Mouse (Mus musculus) CH12.LX (cell line): ENCODE measurements at regions not wholly inside any gene's neighbourhood (a gene's known extent, or its start where the extent isn't known, plus 50 kb on each side); places are given as distances from the start of the nearest gene placed in this dataset.

Source experiments
- DNase-seq: peaks from one replicate; pipeline ENCODE4 v3.0.0-alpha.2; 2013; ENCODE audit errors: extremely low read depth
- H3K27ac ChIP-seq: 2 replicates; pipeline ENCODE4 v1.5.1; 2012; ENCODE audit warnings: low read depth, mild to moderate bottlenecking, control low read depth, moderate library complexity; ENCODE audit not compliant: insufficient read depth
- H3K27me3 ChIP-seq: replicated peaks from 2 replicates; pipeline ENCODE3; 2012; ENCODE audit warnings: inconsistent platforms
- H3K36me3 ChIP-seq, 2 experiments: replicated peaks in 1 of 2; 2 replicates each; pipeline versions ENCODE3 to v1.6.1; 2012; ENCODE audit warnings: inconsistent platforms in 1 of 2, low read length in 1 of 2, mild to moderate bottlenecking in 1 of 2, mixed read lengths in 1 of 2, moderate library complexity in 1 of 2; ENCODE audit not compliant: control insufficient read depth in 1 of 2, insufficient read depth in 1 of 2
- H3K4me1 ChIP-seq, 2 experiments: 2 replicates each; pipeline ENCODE4 v1.6.1; 2012; ENCODE audit warnings: inconsistent platforms in 1 of 2, moderate library complexity in 1 of 2; ENCODE audit not compliant: insufficient read depth in 2 of 2, control insufficient read depth in 1 of 2
- H3K4me2 ChIP-seq: 2 replicates; pipeline ENCODE4 v1.6.1; 2012; ENCODE audit warnings: low read depth, mild to moderate bottlenecking, control low read depth; ENCODE audit not compliant: poor library complexity, insufficient read depth, severe bottlenecking
- H3K4me3 ChIP-seq, 3 experiments: fragments of 150-350 bp in 1 of 3; sonication (generic) in 1 of 3; replicated peaks in 1 of 3; 2 replicates each; pipeline versions ENCODE3 to v1.5.1; 2011 to 2012; ENCODE audit warnings: low read depth in 2 of 3, low read length in 2 of 3, mild to moderate bottlenecking in 2 of 3, moderate library complexity in 2 of 3, control low read depth in 1 of 3, improper control_type of control experiment in 1 of 3, inconsistent platforms in 1 of 3, mixed read lengths in 1 of 3; ENCODE audit not compliant: poor library complexity in 1 of 3
- H3K79me2 ChIP-seq: replicated peaks from 2 replicates; pipeline ENCODE4 v1.6.1; 2012; ENCODE audit warnings: mild to moderate bottlenecking, moderate library complexity; ENCODE audit not compliant: control insufficient read depth, poor library complexity, insufficient read depth, severe bottlenecking; ENCODE audit errors: extremely low read depth
- H3K9ac ChIP-seq: 2 replicates; pipeline ENCODE4 v1.6.1; 2012; ENCODE audit warnings: low read depth, mild to moderate bottlenecking, control low read depth, moderate library complexity; ENCODE audit not compliant: insufficient read depth
- H3K9me3 ChIP-seq: replicated peaks from 2 replicates; pipeline ENCODE3; 2012; ENCODE audit warnings: low read length, inconsistent platforms, mixed read lengths
- BHLHE40 ChIP-seq: IDR thresholded peaks from 2 replicates; pipeline ENCODE4 v1.6.1; 2011; ENCODE audit warnings: mild to moderate bottlenecking, low read depth, low read length, improper control_type of control experiment
- CHD1 ChIP-seq: IDR thresholded peaks from 2 replicates; pipeline ENCODE4 v1.6.1; 2012; ENCODE audit warnings: low read depth, low read length, improper control_type of control experiment, inconsistent platforms
- CHD2 ChIP-seq: IDR thresholded peaks from 2 replicates; pipeline ENCODE4 v1.6.1; 2011; ENCODE audit warnings: low read length, improper control_type of control experiment
- E2F4 ChIP-seq: IDR thresholded peaks from 2 replicates; pipeline ENCODE4 v1.6.1; 2011; ENCODE audit warnings: low read depth, low read length, improper control_type of control experiment; ENCODE audit not compliant: insufficient replicate concordance
- ELF1 ChIP-seq: IDR thresholded peaks from 2 replicates; pipeline ENCODE4 v1.6.1; 2014; ENCODE audit warnings: low read depth, mild to moderate bottlenecking, inconsistent platforms, low read length, improper control_type of control experiment
- EP300 ChIP-seq: IDR thresholded peaks from 2 replicates; pipeline ENCODE4 v1.6.1; 2011; ENCODE audit warnings: low read length, improper control_type of control experiment
- ETS1 ChIP-seq: conservative IDR thresholded peaks from 2 replicates; pipeline ENCODE4 v1.6.1; 2012; ENCODE audit warnings: low read depth, mild to moderate bottlenecking, inconsistent platforms, low read length, improper control_type of control experiment, moderate library complexity
- GABPA ChIP-seq: IDR thresholded peaks from 2 replicates; pipeline ENCODE4 v1.6.1; 2012; ENCODE audit warnings: low read depth, low read length, improper control_type of control experiment, inconsistent platforms; ENCODE audit not compliant: insufficient replicate concordance
- HCFC1 ChIP-seq: IDR thresholded peaks from 2 replicates; pipeline ENCODE4 v1.6.1; 2012; ENCODE audit warnings: low read depth, mild to moderate bottlenecking, inconsistent platforms, low read length, improper control_type of control experiment
- IRF4 ChIP-seq: IDR thresholded peaks from 2 replicates; pipeline ENCODE4 v1.6.1; 2014; ENCODE audit warnings: low read depth, mild to moderate bottlenecking, inconsistent platforms, low read length, improper control_type of control experiment
- JUN ChIP-seq: IDR thresholded peaks from 2 replicates; pipeline ENCODE4 v1.6.1; 2011; ENCODE audit warnings: low read depth, mild to moderate bottlenecking, low read length, improper control_type of control experiment, moderate library complexity; ENCODE audit not compliant: insufficient read depth
- JUND ChIP-seq: conservative IDR thresholded peaks from 2 replicates; pipeline ENCODE4 v1.6.1; 2011; ENCODE audit warnings: low read depth, low read length, improper control_type of control experiment
- KAT2A ChIP-seq: IDR thresholded peaks from 2 replicates; pipeline ENCODE4 v1.6.1; 2012; ENCODE audit warnings: low read length, improper control_type of control experiment, inconsistent platforms; ENCODE audit not compliant: insufficient replicate concordance
- MAFK ChIP-seq: IDR thresholded peaks from 2 replicates; pipeline ENCODE4 v1.6.1; 2011; ENCODE audit warnings: low read length, improper control_type of control experiment; ENCODE audit not compliant: insufficient replicate concordance
- MAX ChIP-seq: IDR thresholded peaks from 2 replicates; pipeline ENCODE4 v1.6.1; 2011; ENCODE audit warnings: low read length, improper control_type of control experiment
- MAZ ChIP-seq: IDR thresholded peaks from 2 replicates; pipeline ENCODE4 v1.6.1; 2012; ENCODE audit warnings: low read depth, mild to moderate bottlenecking, inconsistent platforms, low read length, improper control_type of control experiment, moderate library complexity
- MEF2A ChIP-seq: IDR thresholded peaks from 2 replicates; pipeline ENCODE4 v1.6.1; 2014; ENCODE audit warnings: low read depth, mild to moderate bottlenecking, inconsistent platforms, low read length, improper control_type of control experiment, borderline replicate concordance
- MYC ChIP-seq: IDR thresholded peaks from 2 replicates; pipeline ENCODE4 v1.6.1; 2011; ENCODE audit warnings: low read depth, mild to moderate bottlenecking, improper control_type of control experiment, low read length
- NELFE ChIP-seq: IDR thresholded peaks from 2 replicates; pipeline ENCODE4 v1.6.1; 2011; ENCODE audit warnings: low read depth, low read length, improper control_type of control experiment
- POLR2A ChIP-seq: IDR thresholded peaks from 2 replicates; pipeline ENCODE4 v1.6.1; 2011; ENCODE audit warnings: low read depth, mild to moderate bottlenecking, improper control_type of control experiment, low read length
- POLR2AphosphoS2 ChIP-seq: IDR thresholded peaks from 2 replicates; pipeline ENCODE4 v1.6.1; 2011; ENCODE audit warnings: low read depth, low read length, improper control_type of control experiment
- RAD21 ChIP-seq: IDR thresholded peaks from 2 replicates; pipeline ENCODE4 v1.6.1; 2011; ENCODE audit warnings: low read depth, mild to moderate bottlenecking, low read length, improper control_type of control experiment, moderate library complexity
- RCOR1 ChIP-seq: conservative IDR thresholded peaks from 2 replicates; pipeline ENCODE4 v1.6.1; 2012; ENCODE audit warnings: low read depth, mild to moderate bottlenecking, inconsistent platforms, low read length, improper control_type of control experiment
- SIN3A ChIP-seq: IDR thresholded peaks from 2 replicates; pipeline ENCODE4 v1.6.1; 2012; ENCODE audit warnings: low read length, improper control_type of control experiment, inconsistent platforms
- SMC3 ChIP-seq: IDR thresholded peaks from 2 replicates; pipeline ENCODE4 v1.6.1; 2011; ENCODE audit warnings: low read depth, low read length, improper control_type of control experiment
- TBP ChIP-seq: conservative IDR thresholded peaks from 2 replicates; pipeline ENCODE4 v1.6.1; 2011; ENCODE audit warnings: low read depth, low read length, improper control_type of control experiment
- TCF12 ChIP-seq: IDR thresholded peaks from 2 replicates; pipeline ENCODE4 v1.6.1; 2014; ENCODE audit warnings: low read depth, mild to moderate bottlenecking, inconsistent platforms, low read length, improper control_type of control experiment
- UBTF ChIP-seq: IDR thresholded peaks from 2 replicates; pipeline ENCODE4 v1.6.1; 2012; ENCODE audit warnings: low read depth, mild to moderate bottlenecking, inconsistent platforms, low read length, improper control_type of control experiment, moderate library complexity
- USF1 ChIP-seq: IDR thresholded peaks from 2 replicates; pipeline ENCODE4 v1.6.1; 2014; ENCODE audit warnings: low read depth, mild to moderate bottlenecking, inconsistent platforms, low read length, improper control_type of control experiment
- ZKSCAN1 ChIP-seq: IDR thresholded peaks from 2 replicates; pipeline ENCODE4 v1.6.1; 2012; ENCODE audit warnings: low read depth, inconsistent platforms, low read length, improper control_type of control experiment, borderline replicate concordance
- ZNF384 ChIP-seq: IDR thresholded peaks from 2 replicates; pipeline ENCODE4 v1.6.1; 2012; ENCODE audit warnings: low read depth, low read length, improper control_type of control experiment, inconsistent platforms
- dilution Hi-C: fragments of 300-500 bp; cut with MboI; formaldehyde crosslinking; loops from 2 replicates; pipeline ENCODE4 v1.14.3; 2020; ENCODE audit warnings: low sequenced_read_pairs; ENCODE audit not compliant: extremely low pct_unique_long_range_greater_than_20kb, extremely low pct_ligation_motif_present
- in situ Hi-C: fragments of 300-500 bp; cut with MboI; formaldehyde crosslinking; loops from 3 replicates; pipeline ENCODE4 v1.14.3; 2019; ENCODE audit warnings: low sequenced_read_pairs, low pct_ligation_motif_present, low pct_unique_long_range_greater_than_20kb, mixed read lengths

- Histone ChIP-seq H3K27ac (no peak overlapping the region), H3K9me3 (no peaks in the 10 kb centered on the region), H3K4me2 (peak overlapping the region; percentile 78), H3K9ac (peak overlapping the region; percentile 39; the same call in 1 of the 2 replicates), H3K27me3 (no peaks in the 10 kb centered on the region), H3K4me3 (no peak overlapping the region), H3K36me3 (no peaks in the 10 kb centered on the region), H3K79me2 (no peaks in the 10 kb centered on the region), H3K4me1 (peaks cover 18 to 66% of the 10 kb centered on the region in 2 experiments)
- DNase-seq, result peak; percentile 94
- in situ Hi-C loops (loop anchor here (5.0 kb wide), 1 partner anchor 94 kb away; the partner anchor contains the start of gene Zc3h12c), dilution Hi-C loops (no loop called here)
- TF ChIP-seq CHD1, result no peak
- TF ChIP-seq ETS1, result peak; percentile 99
- TF ChIP-seq UBTF, result no peak
- no peak for TF ChIP-seq MAX
- peak; percentile 99 for TF ChIP-seq MEF2A
- no peak for TF ChIP-seq GABPA
- 0 out of 2 replicates have a peak, but pooled peaks have one; percentile 30 for TF ChIP-seq KAT2A
- peak; percentile 92 for TF ChIP-seq CHD2
- TF ChIP-seq USF1, result no peak
- TF ChIP-seq BHLHE40, result peak; percentile 97
- TF ChIP-seq EP300, result peak; percentile 100
- TF ChIP-seq NELFE, result no peak
- TF ChIP-seq ELF1, result no peak
- TF ChIP-seq MAFK, result peak; percentile 98
- peak; percentile 99 for TF ChIP-seq JUN
- TF ChIP-seq POLR2A, result no peak
- peak; percentile 90 for TF ChIP-seq SIN3A
- TF ChIP-seq MYC, result peak; percentile 70; the same call in 1 of the 2 replicates
- 0 out of 2 replicates have a peak, but pooled peaks have one; percentile 61 for TF ChIP-seq E2F4
- 0 out of 2 replicates have a peak, but pooled peaks have one; percentile 36 for TF ChIP-seq HCFC1
- TF ChIP-seq ZNF384, result peak; percentile 100
- TF ChIP-seq RAD21, result no peak; the same call in none of the 2 replicates
- peak; percentile 98 for TF ChIP-seq JUND
- TF ChIP-seq RCOR1, result peak; percentile 97
- TF ChIP-seq POLR2AphosphoS2, result no peak
- TF ChIP-seq IRF4, result peak; percentile 99
- peak; percentile 22; the same call in 1 of the 2 replicates for TF ChIP-seq SMC3
- peak; percentile 93 for TF ChIP-seq TCF12
- TF ChIP-seq MAZ, result 0 out of 2 replicates have a peak, but pooled peaks have one; percentile 54
- no peak for TF ChIP-seq ZKSCAN1
- 0 out of 2 replicates have a peak, but pooled peaks have one; percentile 58 for TF ChIP-seq TBP
These were observed 93.2 kb upstream of the Zc3h12c start for GRCm38 (mm10) chr9:52261538-52261937.
